Mouse (Mus musculus) gastrocnemius, adult 18-20 months (tissue): Measurements from ENCODE around the gene 1700009N14Rik. TPM values are rescaled to one million over a fixed set of nuclear protein-coding genes. Genes with fewer than 3 reads are reported as not detected.

Experiments used
- DNase-seq: peaks from one replicate; pipeline ENCODE4 v3.0.0; 2021; ENCODE audit warnings: low spot score
- long read RNA-seq, 2 experiments: library from polyadenylated mRNA; stranded (forward); transcript quantifications; one replicate each; pipeline ENCODE4 v2.0.0; 2021
- total RNA-seq, 2 experiments: library from RNA; stranded (reverse); gene quantifications; 2 replicates each; pipeline ENCODE4 v1.2.3; 2021

The 1700009N14Rik gene
- total RNA-seq = not detected
- long read RNA-seq, experiment 1 = 0 reads
- long read RNA-seq, experiment 2 = 0 reads

DNA sequence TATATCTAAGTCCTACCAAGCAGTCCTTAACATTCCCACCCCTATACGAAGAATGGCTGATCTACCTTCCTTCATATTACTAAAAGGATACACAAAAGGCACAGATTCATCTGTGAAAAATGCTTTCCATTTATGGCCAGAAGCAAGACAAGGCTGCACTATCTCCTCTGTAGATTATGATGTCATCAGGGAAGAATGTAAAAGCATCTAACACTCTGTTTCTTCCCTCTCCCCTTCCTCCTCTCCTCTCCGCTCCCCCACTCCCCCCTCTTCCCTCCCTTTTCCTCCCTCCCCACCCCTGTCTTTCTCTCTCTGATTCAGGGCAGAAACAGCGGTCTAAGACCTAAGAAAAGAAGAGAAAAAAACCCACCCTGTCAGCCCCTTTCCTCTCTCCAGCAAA is at the start of gene 1700009N14Rik:
TSS of gene 1700009N14Rik (plus strand) at position 227 of the 400 bp plus-strand sequence.
- no peak for DNase-seq

DNA sequence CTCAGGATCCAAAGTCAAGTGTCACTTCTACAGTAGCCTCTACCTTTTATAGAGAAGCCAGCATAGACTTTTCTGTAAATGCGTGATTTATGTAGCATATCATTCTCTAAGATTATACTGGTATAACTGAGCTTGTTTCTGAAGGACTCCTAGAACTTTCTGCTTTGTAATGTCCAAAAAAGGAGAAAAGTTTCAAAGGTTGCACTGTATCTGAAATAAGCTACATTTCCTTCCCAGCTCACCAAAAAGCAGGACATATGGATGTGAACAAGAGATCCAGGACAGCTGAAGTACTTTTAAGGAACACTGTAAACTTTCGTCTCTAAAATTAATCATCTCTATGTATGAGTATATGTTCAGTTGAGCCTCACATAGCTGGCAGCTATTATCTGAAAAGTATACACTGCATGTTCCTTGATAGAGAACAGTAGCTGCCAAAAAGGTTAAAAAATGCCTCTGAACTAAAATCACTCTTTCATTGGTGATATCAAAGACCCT is 12.2 kb upstream of the 1700009N14Rik start:
- no peak for DNase-seq

DNA sequence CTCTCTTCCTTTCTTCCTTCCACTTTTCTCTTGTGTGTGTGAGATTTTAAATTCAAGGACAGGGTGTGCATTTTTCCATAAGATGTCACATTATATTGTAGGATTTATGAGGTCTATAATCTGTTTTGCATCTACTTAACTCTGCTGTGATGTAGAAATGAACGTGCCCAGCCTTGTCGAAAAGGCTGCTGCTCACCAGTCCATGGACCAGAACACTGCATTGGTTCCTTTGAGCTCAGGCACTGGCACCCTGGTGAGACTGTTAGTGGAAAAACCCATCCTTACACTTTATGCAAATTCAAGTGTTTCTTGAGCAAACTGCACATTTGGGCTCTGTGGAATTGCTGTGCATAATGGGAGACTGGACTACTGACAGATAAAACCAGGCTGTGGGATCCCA is 24.2 kb downstream of the 1700009N14Rik start:
- no peak for DNase-seq

DNA sequence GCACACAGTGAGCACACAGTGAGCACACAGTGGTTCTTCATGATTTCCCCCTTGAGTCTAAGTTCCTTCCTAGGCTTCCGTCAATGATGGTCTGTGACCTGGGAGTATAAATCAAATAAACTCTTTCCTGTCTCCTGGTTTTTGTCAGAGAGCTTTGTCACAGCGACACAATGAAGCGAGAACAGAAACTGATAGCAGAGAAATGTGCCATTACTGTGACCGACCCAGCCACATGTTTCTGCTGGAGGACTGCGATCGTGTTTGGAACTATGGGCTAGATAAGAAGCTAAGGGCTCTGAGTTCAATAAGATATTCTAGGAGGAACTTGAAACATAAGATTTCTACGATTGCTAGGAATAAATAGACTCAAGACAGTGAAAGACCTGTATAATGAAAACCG is 36.3 kb downstream of the 1700009N14Rik start:
- DNase-seq = no peak

DNA sequence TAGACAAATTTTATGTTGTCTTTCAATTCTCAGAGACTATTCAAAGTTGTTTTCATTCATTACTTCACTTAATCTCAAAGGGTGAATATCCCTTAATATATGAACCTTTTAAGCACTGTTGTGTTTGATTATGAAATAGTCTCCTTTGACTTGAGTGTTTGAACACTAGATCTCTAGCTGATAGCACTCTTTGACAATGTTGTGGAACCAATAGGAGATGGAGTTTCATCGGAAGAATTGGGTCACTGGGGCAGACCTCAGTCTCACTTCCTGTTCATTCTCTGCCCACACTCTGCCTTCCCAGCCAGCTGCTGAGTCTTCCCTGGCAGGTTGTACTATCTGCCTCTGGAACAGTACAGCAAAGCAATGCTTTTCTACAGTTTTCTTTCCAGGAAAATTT is 43.5 kb downstream of the 1700009N14Rik start:
- DNase-seq = no peak

DNA sequence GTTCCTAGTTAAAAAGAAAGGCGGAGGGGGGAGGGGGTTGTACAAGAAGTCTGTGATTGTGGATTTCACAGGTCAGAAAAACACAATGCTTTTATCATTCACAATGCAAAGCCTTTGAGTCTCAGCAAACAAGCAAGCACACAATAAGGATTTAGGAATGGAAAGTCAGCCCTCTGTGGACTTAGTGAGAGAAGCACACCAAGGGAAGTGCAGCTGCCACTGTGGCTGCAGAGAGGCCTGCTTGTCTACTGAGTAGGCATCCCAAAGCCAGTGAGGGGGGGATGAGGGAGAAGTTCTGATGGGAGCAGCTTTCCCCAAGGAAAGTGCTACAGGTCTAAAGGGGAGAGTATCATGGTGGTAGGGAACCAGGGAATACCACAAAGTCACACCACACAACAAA is 45.8 kb downstream of the 1700009N14Rik start:
- DNase-seq = no peak
